Mouse (Mus musculus): ENCODE results near the gene A630073D07Rik.
"Not testable (repeated sequence)": the region's sequence is repeated elsewhere in the genome, so short reads cannot be mapped to it uniquely, and the experiment has no call there.

Gene A630073D07Rik

DNA sequence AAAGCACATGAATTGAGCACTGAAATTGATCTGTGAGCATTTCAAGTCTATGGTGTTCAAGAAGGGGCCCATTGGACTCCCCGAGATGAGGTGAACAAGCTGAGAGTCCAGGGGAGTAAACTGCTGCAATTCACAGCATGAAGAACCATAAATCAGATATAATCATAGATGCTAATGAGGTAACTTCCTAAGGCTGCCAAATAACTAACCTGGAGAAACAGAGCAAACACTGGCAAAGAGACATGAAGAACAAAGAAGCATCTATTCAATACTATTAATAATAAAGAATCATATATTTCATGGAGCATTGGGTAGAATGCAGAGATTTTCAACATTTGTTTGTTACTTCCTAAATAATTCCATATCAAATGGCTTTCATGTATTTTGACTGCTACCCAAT lies at the start of gene A630073D07Rik:
Gene A630073D07Rik, minus strand, starts transcription at position 101 of the 400 bp plus-strand sequence.
- no peak for DNase-seq

DNA sequence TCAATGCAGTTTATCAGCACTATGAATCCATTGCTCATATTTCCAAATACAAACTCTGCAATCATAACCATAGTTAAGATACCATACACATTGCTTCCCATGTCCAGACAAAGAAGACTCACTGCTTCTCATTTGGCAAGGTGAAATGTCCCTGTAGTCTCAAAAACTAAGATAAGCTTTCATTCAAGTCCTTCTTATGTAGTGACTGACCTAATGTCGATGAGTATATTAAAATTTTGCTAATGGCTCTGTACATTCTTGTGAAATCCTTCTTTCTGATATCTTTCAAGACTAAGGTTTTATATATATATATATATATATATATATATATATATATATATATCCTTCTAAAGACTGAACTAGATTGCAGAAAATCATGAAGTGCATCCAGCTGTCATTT lies 49.6 kb upstream of the A630073D07Rik start, which contains the start of gene Tas2r121:
Gene Tas2r121, minus strand, starts transcription at position 101 of the 400 bp plus-strand sequence.
- no peak for DNase-seq

DNA sequence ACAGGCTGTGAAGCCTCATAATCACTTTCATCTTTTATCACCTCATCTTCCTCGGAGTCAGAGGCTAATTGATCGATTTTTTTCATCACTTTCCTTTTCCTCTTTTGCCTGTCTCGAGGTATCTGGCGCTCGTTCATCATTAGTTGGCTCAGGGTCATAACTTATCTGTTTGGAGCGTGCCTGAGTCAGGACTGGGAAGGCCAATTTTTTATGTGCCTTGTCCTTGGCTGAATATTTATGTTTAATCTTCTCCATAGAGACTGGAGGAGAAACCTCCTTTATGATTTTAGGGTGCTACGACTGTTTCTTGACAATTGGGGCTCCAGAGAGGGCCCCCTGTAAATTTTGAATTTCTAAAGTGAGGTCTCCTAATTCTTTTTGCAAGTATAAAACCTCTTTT lies 40.3 kb upstream of the A630073D07Rik start:
- DNase-seq: not testable (repeated sequence)

DNA sequence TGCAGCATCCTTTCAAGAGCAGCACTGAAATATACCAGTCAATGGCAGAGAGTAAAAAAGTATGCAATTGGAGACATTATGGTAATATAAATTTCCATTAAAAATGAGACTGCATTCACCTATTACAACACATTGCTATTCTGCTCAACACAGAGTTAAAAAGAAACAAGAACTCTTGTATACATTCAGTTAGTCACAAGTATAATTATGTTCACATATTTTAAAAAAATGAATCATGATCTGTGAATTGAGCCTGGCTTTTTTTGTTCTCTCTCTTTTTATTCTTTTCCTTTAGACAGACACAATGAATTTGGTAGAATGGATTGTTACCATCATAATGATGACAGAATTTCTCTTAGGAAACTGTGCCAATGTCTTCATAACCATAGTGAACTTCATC lies 5.3 kb upstream of the A630073D07Rik start, which contains the start of gene Tas2r120:
Gene Tas2r120, plus strand, starts transcription at position 301 of the 400 bp plus-strand sequence.
- no peak for DNase-seq

DNA sequence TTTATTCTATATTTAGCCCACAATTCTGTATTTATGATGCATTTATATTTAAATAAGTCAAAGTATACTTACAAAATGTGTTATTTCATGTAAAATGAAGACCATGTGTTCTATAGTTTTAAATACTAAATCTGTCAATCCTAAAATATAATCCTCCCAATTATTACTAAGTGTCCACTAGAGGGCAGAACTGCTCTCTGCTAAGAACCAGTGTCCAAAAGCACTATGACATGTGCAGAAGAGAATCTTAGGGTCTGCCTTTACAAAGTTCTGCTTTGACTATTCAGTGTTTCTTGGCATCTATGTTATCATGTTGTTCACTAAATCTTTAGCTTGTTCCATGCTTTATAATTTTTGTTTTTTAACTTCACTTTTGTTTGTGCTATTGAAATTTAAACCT lies 1.9 kb downstream of the A630073D07Rik start:
- peak; percentile 9 for DNase-seq

DNA sequence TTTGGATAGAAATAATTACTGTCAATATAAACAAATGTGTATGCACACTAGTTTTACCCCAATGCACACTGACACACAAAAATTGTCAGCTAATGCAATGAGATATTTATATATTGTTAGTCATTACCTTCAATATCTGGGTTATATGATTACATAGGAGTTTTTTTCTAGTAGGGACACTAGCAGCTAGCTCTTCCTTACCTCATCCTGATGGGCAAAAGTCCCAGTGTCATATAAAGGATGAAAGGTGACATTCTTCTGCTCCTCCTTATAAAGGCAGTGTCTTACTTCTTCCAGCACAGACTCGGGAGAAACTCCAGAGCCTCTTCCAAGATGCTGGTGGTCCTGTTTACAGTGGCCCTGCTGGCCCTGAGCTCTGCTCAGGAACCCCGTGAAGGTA lies 55.7 kb downstream of the A630073D07Rik start, which contains the start of gene Prp2:
Gene Prp2, plus strand, starts transcription at position 301 of the 400 bp plus-strand sequence.
- DNase-seq: not testable (repeated sequence)
